Mouse (Mus musculus): Measurements from ENCODE around the gene Rffl. TPM values are rescaled to one million over a fixed set of nuclear protein-coding genes. Genes with fewer than 3 reads are reported as not detected.

Gene Rffl
- polyA plus RNA-seq, 1 experiment, result 8.9 TPM

- 19% methylated on average over 5 of the region's 5 CpGs for WGBS
- Histone ChIP-seq H3K4me3 (ENCODE audit: low read depth, low read length) (peak overlapping the region; percentile 21; the same call in 1 of the 2 replicates), H3K27me3 (ENCODE audit: control insufficient read depth, insufficient read depth, low read length) (no peaks in the 10 kb centered on the region), H3K27ac (ENCODE audit: insufficient read depth, low read depth, low read length) (no peak overlapping the region), H3K4me1 (ENCODE audit: control insufficient read depth, insufficient read depth, insufficient read length, low read length) (no peaks in the 10 kb centered on the region; the same call in 1 of the 2 replicates), H3K36me3 (ENCODE audit: control insufficient read depth, insufficient read depth, low read length) (peaks cover 5% of the 10 kb centered on the region)
- no peak for TF ChIP-seq CTCF (IDR thresholded peaks at IDR 0.05; ENCODE audit: extremely low read depth, insufficient read length, insufficient replicate concordance, low read depth, low read length)
- TF ChIP-seq POLR2A (IDR thresholded peaks at IDR 0.05; ENCODE audit: low read depth, low read length), result no peak
Measured at GRCm38 (mm10) chr11:82780134-82780533, 90.9 kb downstream of the Rffl start.

- Histone ChIP-seq H3K4me1 (ENCODE audit: control insufficient read depth, insufficient read depth, insufficient read length, low read length) (peaks cover 4% of the 10 kb centered on the region; the same call in 1 of the 2 replicates), H3K27ac (ENCODE audit: insufficient read depth, low read depth, low read length) (peak overlapping the region; percentile 63), H3K4me3 (ENCODE audit: low read depth, low read length) (peak overlapping the region; percentile 88), H3K36me3 (ENCODE audit: control insufficient read depth, insufficient read depth, low read length) (no peaks in the 10 kb centered on the region; the same call in none of the 2 replicates), H3K27me3 (ENCODE audit: control insufficient read depth, insufficient read depth, low read length) (no peaks in the 10 kb centered on the region)
- under 1% methylated on average over 28 of the region's 28 CpGs for whole genome bisulfite sequencing
- TF ChIP-seq CTCF (IDR thresholded peaks at IDR 0.05; ENCODE audit: extremely low read depth, insufficient read length, insufficient replicate concordance, low read depth, low read length), result no peak
- TF ChIP-seq POLR2A (IDR thresholded peaks at IDR 0.05; ENCODE audit: low read depth, low read length), result no peak
Measured at GRCm38 (mm10) chr11:82764438-82764924, 106.5 kb downstream of the Rffl start.

GRCm38 (mm10) chr11:82763742-82764437, 107.1 kb downstream of the Rffl start, which contains the start of the genes Cct6b and Zfp830:
Gene Cct6b, minus strand, starts transcription at chr11:82764321.
Gene Zfp830, plus strand, starts transcription at chr11:82764345.
- H3K27me3 ChIP-seq (ENCODE audit: control insufficient read depth, insufficient read depth, low read length), result no peaks in the 10 kb centered on the region
- peaks cover 4% of the 10 kb centered on the region; the same call in 1 of the 2 replicates for H3K4me1 ChIP-seq (ENCODE audit: control insufficient read depth, insufficient read depth, insufficient read length, low read length)
- H3K36me3 ChIP-seq (ENCODE audit: control insufficient read depth, insufficient read depth, low read length), result no peaks in the 10 kb centered on the region; the same call in none of the 2 replicates
- WGBS, result under 1% methylated on average over 44 of the region's 44 CpGs
- peak within 1 kb of the TSS; percentile 80 for H3K27ac ChIP-seq (ENCODE audit: insufficient read depth, low read depth, low read length)
- TF ChIP-seq POLR2A (IDR thresholded peaks at IDR 0.05; ENCODE audit: low read depth, low read length) (peak; percentile 90), CTCF (IDR thresholded peaks at IDR 0.05; ENCODE audit: extremely low read depth, insufficient read length, insufficient replicate concordance, low read depth, low read length) (no peak)
- peak within 1 kb of the TSS; percentile 88 for H3K4me3 ChIP-seq (ENCODE audit: low read depth, low read length)

GRCm38 (mm10) chr11:82763261-82763660, 107.7 kb downstream of the Rffl start:
- no peaks in the 10 kb centered on the region for H3K27me3 ChIP-seq (ENCODE audit: control insufficient read depth, insufficient read depth, low read length)
- no peaks in the 10 kb centered on the region; the same call in none of the 2 replicates for H3K36me3 ChIP-seq (ENCODE audit: control insufficient read depth, insufficient read depth, low read length)
- H3K27ac ChIP-seq (ENCODE audit: insufficient read depth, low read depth, low read length), result peak overlapping the region; percentile 80; the same call in 1 of the 2 replicates
- 7% methylated on average over 4 of the region's 4 CpGs for WGBS
- TF ChIP-seq CTCF (IDR thresholded peaks at IDR 0.05; ENCODE audit: extremely low read depth, insufficient read length, insufficient replicate concordance, low read depth, low read length), result no peak
- TF ChIP-seq POLR2A (IDR thresholded peaks at IDR 0.05; ENCODE audit: low read depth, low read length), result no peak
- no peak overlapping the region for H3K4me3 ChIP-seq (ENCODE audit: low read depth, low read length)
- H3K4me1 ChIP-seq (ENCODE audit: control insufficient read depth, insufficient read depth, insufficient read length, low read length), result peaks cover 4% of the 10 kb centered on the region; the same call in 1 of the 2 replicates

GRCm38 (mm10) chr11:82762286-82762829, 108.7 kb downstream of the Rffl start:
- TF ChIP-seq CTCF (IDR thresholded peaks at IDR 0.05; ENCODE audit: extremely low read depth, insufficient read length, insufficient replicate concordance, low read depth, low read length) (no peak), POLR2A (IDR thresholded peaks at IDR 0.05; ENCODE audit: low read depth, low read length) (no peak)
- no peaks in the 10 kb centered on the region; the same call in 1 of the 2 replicates for H3K36me3 ChIP-seq (ENCODE audit: control insufficient read depth, insufficient read depth, low read length)
- H3K27ac ChIP-seq (ENCODE audit: insufficient read depth, low read depth, low read length), result no peak overlapping the region
- H3K4me3 ChIP-seq (ENCODE audit: low read depth, low read length), result no peak overlapping the region
- H3K4me1 ChIP-seq (ENCODE audit: control insufficient read depth, insufficient read depth, insufficient read length, low read length), result peaks cover 4% of the 10 kb centered on the region; the same call in 1 of the 2 replicates
- WGBS, result 92% methylated on average over 6 of the region's 6 CpGs
- no peaks in the 10 kb centered on the region for H3K27me3 ChIP-seq (ENCODE audit: control insufficient read depth, insufficient read depth, low read length)

- TF ChIP-seq POLR2A (IDR thresholded peaks at IDR 0.05; ENCODE audit: low read depth, low read length) (no peak), CTCF (IDR thresholded peaks at IDR 0.05; ENCODE audit: extremely low read depth, insufficient read length, insufficient replicate concordance, low read depth, low read length) (no peak)
- 90% methylated on average over 1 of the region's 1 CpGs for WGBS
- no peaks in the 10 kb centered on the region for H3K36me3 ChIP-seq (ENCODE audit: control insufficient read depth, insufficient read depth, low read length)
- no peak overlapping the region for H3K27ac ChIP-seq (ENCODE audit: insufficient read depth, low read depth, low read length)
- H3K27me3 ChIP-seq (ENCODE audit: control insufficient read depth, insufficient read depth, low read length), result no peaks in the 10 kb centered on the region
- H3K4me1 ChIP-seq (ENCODE audit: control insufficient read depth, insufficient read depth, insufficient read length, low read length), result no peaks in the 10 kb centered on the region
- no peak overlapping the region for H3K4me3 ChIP-seq (ENCODE audit: low read depth, low read length)
Measured at GRCm38 (mm10) chr11:82755919-82756318, 115.1 kb downstream of the Rffl start.

Other genes with a start within 250 kb of the Rffl start
- not detected in 2 replicates for gene Cct6b, start 106.9 kb downstream of the Rffl start, polyA plus RNA-seq (2012; rRNA removed)
- gene Zfp830, start 106.9 kb downstream of the Rffl start, polyA plus RNA-seq (2012; rRNA removed), result 1.6 and 2.8 TPM in 2 replicates
- gene Lig3, start 90.1 kb downstream of the Rffl start, polyA plus RNA-seq (2012; rRNA removed), result 4.3 and 6.3 TPM in 2 replicates
- gene Rad51d, start 19.4 kb upstream of the Rffl start, polyA plus RNA-seq (2012; rRNA removed), result 6.8 and 10.2 TPM in 2 replicates
- 0.13 TPM in 1 of 2 replicates, not detected in the other for gene Fndc8, start 20.9 kb upstream of the Rffl start, polyA plus RNA-seq (2012; rRNA removed)
- gene Nle1, start 37.2 kb upstream of the Rffl start, polyA plus RNA-seq (2012; rRNA removed), result 20.7 and 27.1 TPM in 2 replicates
- gene Unc45b, start 39.3 kb upstream of the Rffl start, polyA plus RNA-seq (2012; rRNA removed), result 1.0 and 1.7 TPM in 2 replicates
- gene Slfn5, start 80.1 kb upstream of the Rffl start, polyA plus RNA-seq (2012; rRNA removed), result 0.34 and 0.95 TPM in 2 replicates
- gene Slfn9, start 120.6 kb upstream of the Rffl start, polyA plus RNA-seq (2012; rRNA removed), result 0.30 and 0.61 TPM in 2 replicates
- 0.11 and 0.28 TPM in 2 replicates for gene Slfn8, start 149.6 kb upstream of the Rffl start, polyA plus RNA-seq (2012; rRNA removed)
- 3.4 and 4.2 TPM in 2 replicates for gene Slfn2, start 193.9 kb upstream of the Rffl start, polyA plus RNA-seq (2012; rRNA removed)
- 0.18 and 0.81 TPM in 2 replicates for gene Slfn1, start 245.6 kb upstream of the Rffl start, polyA plus RNA-seq (2012; rRNA removed)

Data from small intestine, adult 2 months (tissue).